Mouse (Mus musculus) layer of hippocampus, postnatal 14 days (tissue): ENCODE measurements around the gene Lnx2. TPM values are rescaled to one million over a fixed set of nuclear protein-coding genes. Genes with fewer than 3 reads are reported as not detected.

Experiments used
- DNase-seq, 2 experiments: peaks; one replicate each; pipeline ENCODE4 v3.0.0; 2021 to 2022; ENCODE audit warnings: low spot score in 2 of 2, mixed read lengths in 1 of 2
- total RNA-seq, 2 experiments: library from RNA; stranded (reverse); gene quantifications; 2 replicates each; pipeline ENCODE4 v1.2.3; 2021

Gene Lnx2
- total RNA-seq, 2 experiments from 2014 or later, result 5.2 to 6.1 TPM

DNA sequence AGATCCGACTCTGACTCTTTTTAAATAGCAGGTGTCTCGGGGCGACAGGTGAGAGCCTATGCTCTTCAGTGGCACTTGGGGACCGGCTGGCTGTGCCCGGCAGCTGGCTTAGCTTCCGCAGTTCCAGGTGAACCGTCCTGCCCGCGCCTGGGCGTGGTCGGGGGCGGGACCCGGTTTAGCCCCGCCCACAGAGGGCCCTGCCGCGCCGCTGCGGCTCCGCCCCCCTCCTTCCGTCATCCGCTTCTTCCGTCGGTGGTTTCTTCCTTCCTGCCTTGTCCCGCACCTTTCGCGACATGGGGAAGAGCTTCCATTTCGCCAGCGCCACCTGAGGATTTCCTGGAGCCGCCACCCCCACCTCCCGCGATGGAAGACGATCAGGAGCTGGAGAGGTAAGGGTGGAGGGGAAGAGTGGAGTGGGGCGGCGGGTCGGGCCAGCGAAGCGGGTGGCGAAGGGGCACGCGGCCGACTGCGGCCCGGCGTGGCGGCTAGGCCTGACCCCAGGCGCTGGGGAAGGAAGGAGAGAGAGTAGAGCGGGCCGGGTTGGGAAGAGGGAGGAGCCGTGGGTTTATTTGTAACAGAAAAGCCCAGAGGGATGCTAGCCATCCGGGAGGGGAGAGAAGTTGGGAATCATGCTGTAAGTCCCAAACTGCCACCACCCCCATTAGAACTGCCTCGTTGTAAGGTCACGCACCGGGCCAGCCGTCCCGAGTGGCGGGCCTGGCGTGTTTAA lies 1.1 kb upstream of the Lnx2 start:
- DNase-seq, result peak; percentile 82 to 90

- DNase-seq, result peak in 1 of 2 experiments; percentile 40
These were observed 396 bp upstream of the Lnx2 start, which contains the start of gene Polr1d for GRCm38 (mm10) chr5:147076799-147077165. Gene Polr1d (plus strand): TSS chr5:147077050.

- no peak for DNase-seq
These were observed 1.0 kb downstream of the Lnx2 start for GRCm38 (mm10) chr5:147075103-147076025.

GRCm38 (mm10) chr5:147073805-147074204 lies 2.6 kb downstream of the Lnx2 start:
- no peak for DNase-seq

GRCm38 (mm10) chr5:147071886-147072285 lies 4.5 kb downstream of the Lnx2 start:
- DNase-seq, result no peak

DNA sequence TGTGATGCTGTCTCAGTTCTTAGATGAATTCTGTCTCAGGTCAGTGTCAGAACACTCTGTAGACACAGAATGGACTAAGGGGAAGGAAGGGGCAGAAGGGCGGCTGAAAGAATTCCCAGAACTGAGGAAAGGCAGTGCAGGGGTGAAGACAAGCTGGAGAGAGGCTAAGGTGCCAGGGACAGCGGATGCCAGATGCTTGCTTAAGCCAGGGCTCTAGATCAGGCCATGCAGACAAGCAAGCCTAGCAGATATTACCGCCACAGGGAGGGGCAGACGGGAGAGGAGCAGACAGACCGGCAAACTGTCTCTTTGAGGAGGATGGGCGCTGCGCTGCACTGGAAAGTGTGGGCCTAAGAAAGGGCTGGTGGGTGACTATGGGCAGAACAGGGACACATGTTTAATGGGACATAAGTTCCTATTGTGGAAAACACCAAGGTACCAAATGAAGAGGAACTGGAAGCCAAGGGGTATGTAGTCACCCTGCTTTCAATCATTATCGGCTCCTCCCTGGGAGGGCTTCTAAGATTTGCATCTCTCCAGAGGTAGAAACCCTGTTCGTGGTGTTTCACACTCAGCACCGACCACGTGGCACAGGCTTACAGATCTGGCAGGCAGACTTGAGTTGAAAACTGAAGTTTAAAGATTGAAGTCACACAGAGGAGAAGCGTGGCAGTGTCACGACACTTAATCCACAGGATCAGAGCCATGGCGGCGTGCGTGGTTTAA lies 5.4 kb downstream of the Lnx2 start:
- DNase-seq, result no peak

- DNase-seq, result peak; percentile 64 to 86
These were observed 7.5 kb downstream of the Lnx2 start for GRCm38 (mm10) chr5:147068876-147069275.

DNA sequence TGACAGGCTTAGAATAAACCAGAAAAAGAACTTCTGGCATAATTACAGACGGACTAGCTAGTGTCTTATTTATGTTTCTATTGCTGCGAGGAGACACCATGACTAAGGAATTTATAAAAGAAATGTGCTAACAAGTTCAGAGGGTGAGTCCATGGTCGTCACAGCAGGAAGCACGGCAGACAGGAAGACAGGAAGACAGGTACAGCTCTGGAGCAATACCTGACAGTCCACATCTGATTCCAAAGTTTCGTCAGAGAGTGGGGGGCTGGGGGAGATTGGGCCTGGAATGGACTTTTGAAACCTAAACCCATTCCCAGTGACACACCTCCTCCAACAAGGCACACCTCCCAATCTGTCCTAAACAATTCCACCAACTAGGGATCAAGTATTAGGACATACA lies 9.4 kb downstream of the Lnx2 start:
- no peak for DNase-seq

- no peak for DNase-seq
These were observed 10.3 kb downstream of the Lnx2 start for GRCm38 (mm10) chr5:147066129-147066528.

DNA sequence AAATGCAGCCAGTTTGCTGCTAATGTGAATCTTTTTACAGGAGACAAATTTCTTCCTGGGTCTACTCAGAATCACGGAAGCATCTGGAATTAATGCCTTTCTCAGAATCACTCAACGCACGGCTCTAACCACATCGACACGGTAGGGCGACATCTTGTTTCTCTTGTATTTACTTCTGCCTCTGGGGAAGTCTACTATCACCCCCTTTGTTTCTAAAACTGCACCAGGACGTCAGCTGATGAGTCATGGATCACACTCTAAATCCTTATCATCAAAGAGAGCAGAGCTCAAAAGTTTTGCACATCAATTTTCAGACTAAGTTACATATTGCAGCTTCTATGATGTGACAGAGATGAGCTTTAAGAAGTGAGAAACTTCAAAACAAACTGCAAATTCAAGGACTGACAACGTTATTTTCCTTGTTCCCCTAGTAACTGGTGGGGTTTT lies 13.1 kb downstream of the Lnx2 start:
- DNase-seq, result no peak

GRCm38 (mm10) chr5:147060024-147060423 lies 16.4 kb downstream of the Lnx2 start:
- DNase-seq, result no peak

- no peak for DNase-seq
These were observed 17.1 kb downstream of the Lnx2 start for GRCm38 (mm10) chr5:147059319-147059718.

GRCm38 (mm10) chr5:147058661-147059060 lies 17.7 kb downstream of the Lnx2 start:
- no peak for DNase-seq

DNA sequence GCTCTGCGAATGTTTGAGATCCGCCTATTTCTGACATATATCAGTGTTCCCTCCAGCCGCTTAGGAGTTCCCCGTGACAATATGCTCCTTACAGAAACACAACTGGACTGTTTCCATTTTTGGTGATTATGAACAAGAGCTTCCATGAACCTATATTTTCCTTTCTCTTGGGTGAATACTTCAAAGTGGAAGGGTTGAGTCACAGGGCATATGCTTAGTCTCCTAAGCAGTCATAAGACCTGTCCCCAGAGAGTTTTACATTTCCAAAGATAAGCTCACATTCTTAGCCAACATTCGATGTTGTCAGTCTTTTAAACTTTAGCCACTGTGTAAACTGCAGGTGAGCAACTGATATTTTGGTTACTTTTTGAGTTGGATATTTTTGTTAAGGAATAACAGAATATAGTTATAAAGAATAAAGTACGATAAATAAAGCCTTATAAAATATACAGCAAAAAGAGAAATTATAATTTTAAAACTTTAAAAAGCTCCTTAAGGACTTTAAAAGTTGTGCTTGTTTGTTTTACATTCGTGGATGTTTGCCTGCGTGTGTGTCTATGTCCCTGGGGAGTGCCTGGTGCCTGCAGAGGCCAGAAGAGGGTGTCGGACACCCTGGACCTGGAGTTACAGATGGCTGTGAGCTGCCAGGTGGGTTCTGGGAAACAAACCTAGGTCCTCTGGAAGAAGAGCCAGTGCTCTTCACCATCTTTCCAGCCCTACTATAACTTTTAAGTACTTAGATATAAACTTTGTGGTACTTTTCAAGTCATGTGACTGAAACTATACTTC lies 18.6 kb downstream of the Lnx2 start:
- no peak for DNase-seq

DNA sequence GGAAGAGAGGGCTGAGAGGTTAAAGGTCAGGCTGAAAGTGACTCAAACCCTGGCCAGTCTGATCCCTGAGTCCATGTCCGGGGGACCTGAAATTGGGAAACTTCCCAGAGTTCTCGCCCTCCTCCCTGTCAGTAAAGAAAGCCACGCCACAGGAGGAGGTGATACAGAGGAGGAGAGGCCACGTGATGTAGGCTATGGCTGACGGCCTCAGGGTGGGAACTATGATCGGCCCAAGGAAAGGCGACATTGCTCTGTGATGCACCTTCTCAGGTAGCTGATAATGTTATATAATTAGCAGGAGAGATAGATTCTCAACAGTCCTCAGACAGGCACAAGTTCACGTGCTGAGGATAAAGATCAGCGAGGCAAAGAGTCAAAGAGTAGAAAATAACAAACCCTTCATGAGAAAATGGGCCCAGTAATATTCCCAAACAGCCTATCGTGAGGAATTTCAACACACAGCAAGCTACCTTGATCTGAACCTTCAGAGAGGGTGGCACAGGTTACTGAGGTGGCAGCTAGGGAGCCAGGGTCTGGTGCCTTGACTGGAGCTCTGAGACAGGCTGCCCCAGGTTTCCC lies 19.6 kb downstream of the Lnx2 start:
- DNase-seq, result no peak

- no peak for DNase-seq
These were observed 20.7 kb downstream of the Lnx2 start for GRCm38 (mm10) chr5:147055572-147056245.

- no peak for DNase-seq
These were observed 21.6 kb downstream of the Lnx2 start for GRCm38 (mm10) chr5:147054747-147055270.

DNA sequence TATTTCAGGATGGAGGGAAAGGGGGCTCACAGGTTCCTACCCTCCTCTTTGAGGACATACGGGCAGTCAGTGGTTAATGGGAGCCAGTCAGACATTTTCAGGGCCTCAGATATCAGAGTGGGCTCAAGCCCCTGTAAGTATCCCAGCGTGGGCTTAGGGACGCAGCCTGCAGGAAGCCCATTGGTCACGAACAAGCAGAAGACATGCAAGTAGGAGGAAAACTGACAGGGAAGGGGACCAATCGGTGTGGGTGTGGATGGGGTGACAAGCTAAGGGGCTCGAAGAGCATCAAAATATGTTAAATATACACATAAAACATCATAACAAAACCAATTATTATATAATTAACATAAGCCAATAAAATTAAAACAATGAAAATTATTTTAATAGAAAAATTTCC lies 22.1 kb downstream of the Lnx2 start:
- no peak for DNase-seq

- DNase-seq, result no peak
These were observed 22.9 kb downstream of the Lnx2 start for GRCm38 (mm10) chr5:147053481-147053880.
